Mouse (Mus musculus): ENCODE data around the gene Crybb1. TPM values are rescaled to one million over a fixed set of nuclear protein-coding genes. Genes with fewer than 3 reads are reported as not detected.
A peak's percentile ranks its signal among the peaks of the same experiment; 100 is the strongest.

Gene Crybb1
- polyA plus RNA-seq, 1 experiment from 2014 or later, result 0.32 TPM

- Histone ChIP-seq H3K27ac (ENCODE audit: low read length) (peak overlapping the region; percentile 73), H3K9ac (ENCODE audit: low read depth, low read length) (0 out of 2 replicates have a peak overlapping the region, but pooled peaks have one; percentile 20), H3K4me1 (ENCODE audit: control insufficient read depth, low read depth, low read length) (peaks cover 96% of the 10 kb centered on the region), H3K4me3 (ENCODE audit: low read depth, low read length) (no peak overlapping the region), H3K9me3 (replicated peaks; ENCODE audit: control insufficient read depth, low read length) (no peaks in the 10 kb centered on the region), H3K27me3 (ENCODE audit: control insufficient read depth, insufficient read depth, low read depth, low read length) (no peaks in the 10 kb centered on the region), H3K36me3 (ENCODE audit: control insufficient read depth, insufficient read depth) (no peaks in the 10 kb centered on the region), H3K4me2 (ENCODE audit: low read depth, low read length) (peak overlapping the region; percentile 26; the same call in 1 of the 2 replicates)
- ATAC-seq (ENCODE audit: low read depth), result peak; percentile 28
- 15% methylated on average over 10 of the region's 10 CpGs for WGBS (ENCODE audit: insufficient replicate concordance)
These were observed 28.1 kb downstream of the Crybb1 start for GRCm38 (mm10) chr5:112283543-112284202.

- Histone ChIP-seq H3K4me3 (ENCODE audit: low read depth, low read length) (no peak overlapping the region), H3K27ac (ENCODE audit: low read length) (peak overlapping the region; percentile 8; the same call in 1 of the 2 replicates), H3K9ac (ENCODE audit: low read depth, low read length) (0 out of 2 replicates have a peak overlapping the region, but pooled peaks have one; percentile 20), H3K4me1 (ENCODE audit: control insufficient read depth, low read depth, low read length) (peaks cover 91% of the 10 kb centered on the region), H3K36me3 (ENCODE audit: control insufficient read depth, insufficient read depth) (no peaks in the 10 kb centered on the region), H3K9me3 (replicated peaks; ENCODE audit: control insufficient read depth, low read length) (no peaks in the 10 kb centered on the region), H3K27me3 (ENCODE audit: control insufficient read depth, insufficient read depth, low read depth, low read length) (no peaks in the 10 kb centered on the region), H3K4me2 (ENCODE audit: low read depth, low read length) (0 out of 2 replicates have a peak overlapping the region, but pooled peaks have one; percentile 26)
- 14% methylated on average over 7 of the region's 7 CpGs for WGBS (ENCODE audit: insufficient replicate concordance)
- no peak for ATAC-seq (ENCODE audit: low read depth)
These were observed 28.6 kb downstream of the Crybb1 start for GRCm38 (mm10) chr5:112284203-112284582.

DNA sequence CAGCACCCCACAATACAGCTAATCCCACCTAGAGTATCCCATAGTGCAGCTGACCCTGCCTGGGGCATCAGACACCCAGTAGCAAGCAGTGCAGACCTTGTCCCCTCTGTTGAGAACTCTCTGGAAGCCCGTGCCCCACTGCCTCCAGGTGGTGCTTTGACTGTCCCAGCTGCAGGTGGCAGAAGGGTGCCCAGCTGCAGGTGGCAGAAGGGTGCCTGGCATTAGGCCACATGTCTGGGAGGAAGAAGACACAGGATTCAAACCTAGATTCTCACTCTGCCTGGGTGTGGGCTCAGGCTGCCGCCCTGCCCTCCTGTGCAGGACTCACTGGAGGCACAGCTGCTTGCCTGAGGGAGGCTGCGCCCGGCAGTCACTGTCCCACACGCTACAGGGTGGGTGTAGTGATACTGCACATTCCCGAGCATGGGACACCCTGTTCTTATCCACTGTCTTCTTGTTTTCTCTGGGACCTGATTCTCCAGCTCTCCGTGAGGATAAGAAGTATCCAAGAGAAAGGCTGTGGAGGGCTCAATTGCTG lies 30.0 kb downstream of the Crybb1 start:
- Histone ChIP-seq H3K9me3 (replicated peaks; ENCODE audit: control insufficient read depth, low read length) (no peaks in the 10 kb centered on the region), H3K27me3 (ENCODE audit: control insufficient read depth, insufficient read depth, low read depth, low read length) (no peaks in the 10 kb centered on the region), H3K9ac (ENCODE audit: low read depth, low read length) (no peak overlapping the region), H3K4me3 (ENCODE audit: low read depth, low read length) (no peak overlapping the region), H3K4me1 (ENCODE audit: control insufficient read depth, low read depth, low read length) (peaks cover 80% of the 10 kb centered on the region), H3K36me3 (ENCODE audit: control insufficient read depth, insufficient read depth) (no peaks in the 10 kb centered on the region), H3K27ac (ENCODE audit: low read length) (no peak overlapping the region), H3K4me2 (ENCODE audit: low read depth, low read length) (no peak overlapping the region)
- no peak for ATAC-seq (ENCODE audit: low read depth)
- WGBS (ENCODE audit: insufficient replicate concordance), result 59% methylated on average over 7 of the region's 7 CpGs

DNA sequence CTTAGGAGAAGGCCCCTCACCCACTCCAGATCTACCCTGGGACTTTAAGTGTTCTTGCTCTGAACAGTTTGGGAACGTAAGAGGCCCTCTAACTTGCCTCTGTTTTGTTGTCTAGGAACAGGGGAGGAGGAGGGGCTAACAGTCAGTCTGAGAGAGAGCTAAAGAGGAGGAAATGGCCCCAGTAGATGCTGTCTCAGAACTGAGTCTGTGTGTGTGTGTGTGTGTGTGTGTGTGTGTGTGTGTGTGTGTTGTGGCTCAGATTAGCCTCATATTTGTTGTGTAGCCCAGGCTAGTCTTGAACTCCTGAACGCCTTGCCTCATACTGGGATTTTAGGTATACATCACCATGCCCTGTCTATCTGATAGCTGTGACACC lies 31.0 kb downstream of the Crybb1 start:
- peak overlapping the region; percentile 54 for H3K27ac ChIP-seq (ENCODE audit: low read length)
- H3K27me3 ChIP-seq (ENCODE audit: control insufficient read depth, insufficient read depth, low read depth, low read length), result no peaks in the 10 kb centered on the region
- H3K9me3 ChIP-seq (replicated peaks; ENCODE audit: control insufficient read depth, low read length), result no peaks in the 10 kb centered on the region
- H3K36me3 ChIP-seq (ENCODE audit: control insufficient read depth, insufficient read depth), result no peaks in the 10 kb centered on the region
- peaks cover 73% of the 10 kb centered on the region for H3K4me1 ChIP-seq (ENCODE audit: control insufficient read depth, low read depth, low read length)
- no peak overlapping the region for H3K4me3 ChIP-seq (ENCODE audit: low read depth, low read length)
- H3K9ac ChIP-seq (ENCODE audit: low read depth, low read length), result no peak overlapping the region
- ATAC-seq (ENCODE audit: low read depth), result no peak
- peak overlapping the region; percentile 22; the same call in 1 of the 2 replicates for H3K4me2 ChIP-seq (ENCODE audit: low read depth, low read length)
- WGBS (ENCODE audit: insufficient replicate concordance), result 27% methylated on average over 2 of the region's 2 CpGs

DNA sequence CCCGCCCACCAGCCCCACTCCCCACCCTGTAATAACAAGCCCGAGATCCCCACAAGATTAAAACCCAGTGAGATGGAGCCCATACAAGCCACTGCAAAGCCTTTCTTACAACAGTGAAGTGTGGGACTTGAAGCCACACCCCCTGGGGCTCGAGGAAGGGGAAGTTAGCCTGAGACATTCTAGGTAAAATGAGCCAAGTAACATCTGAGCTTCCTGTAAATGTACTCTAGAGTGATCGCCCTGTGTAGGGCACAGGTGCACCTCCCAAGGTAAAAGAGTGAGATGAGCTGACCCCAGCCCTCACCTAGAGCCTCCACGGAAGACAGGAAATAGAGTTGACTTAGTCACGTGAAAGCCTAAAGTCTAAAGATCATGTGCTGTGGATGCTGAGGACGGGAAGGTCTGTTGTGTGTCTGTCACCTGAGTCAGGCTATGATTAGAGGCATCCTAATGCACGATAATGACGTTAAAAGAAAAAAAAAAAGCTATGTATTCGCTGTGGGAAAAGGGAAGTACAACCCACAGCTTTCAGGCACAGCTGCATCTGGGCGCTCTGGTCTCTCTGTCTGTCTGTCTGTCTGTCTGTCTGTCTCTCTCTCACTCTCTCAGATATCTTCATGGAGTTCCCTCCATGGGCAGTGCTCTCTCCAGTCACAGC lies 31.5 kb downstream of the Crybb1 start:
- Histone ChIP-seq H3K4me3 (ENCODE audit: low read depth, low read length) (no peak overlapping the region), H3K36me3 (ENCODE audit: control insufficient read depth, insufficient read depth) (no peaks in the 10 kb centered on the region), H3K4me1 (ENCODE audit: control insufficient read depth, low read depth, low read length) (peaks cover 68% of the 10 kb centered on the region), H3K27me3 (ENCODE audit: control insufficient read depth, insufficient read depth, low read depth, low read length) (no peaks in the 10 kb centered on the region), H3K4me2 (ENCODE audit: low read depth, low read length) (peak overlapping the region; percentile 22), H3K27ac (ENCODE audit: low read length) (peak overlapping the region; percentile 54), H3K9me3 (replicated peaks; ENCODE audit: control insufficient read depth, low read length) (no peaks in the 10 kb centered on the region), H3K9ac (ENCODE audit: low read depth, low read length) (no peak overlapping the region)
- no peak for ATAC-seq (ENCODE audit: low read depth)
- 18% methylated on average over 11 of the region's 11 CpGs for WGBS (ENCODE audit: insufficient replicate concordance)

- Histone ChIP-seq H3K36me3 (ENCODE audit: control insufficient read depth, insufficient read depth) (no peaks in the 10 kb centered on the region), H3K27me3 (ENCODE audit: control insufficient read depth, insufficient read depth, low read depth, low read length) (no peaks in the 10 kb centered on the region), H3K9ac (ENCODE audit: low read depth, low read length) (no peak overlapping the region), H3K4me3 (ENCODE audit: low read depth, low read length) (no peak overlapping the region), H3K27ac (ENCODE audit: low read length) (peak overlapping the region; percentile 33; the same call in 1 of the 2 replicates), H3K9me3 (replicated peaks; ENCODE audit: control insufficient read depth, low read length) (no peaks in the 10 kb centered on the region), H3K4me1 (ENCODE audit: control insufficient read depth, low read depth, low read length) (peaks cover 65% of the 10 kb centered on the region), H3K4me2 (ENCODE audit: low read depth, low read length) (no peak overlapping the region)
- WGBS (ENCODE audit: insufficient replicate concordance), result 71% methylated on average over 2 of the region's 2 CpGs
- no peak for ATAC-seq (ENCODE audit: low read depth)
These were observed 32.0 kb downstream of the Crybb1 start for GRCm38 (mm10) chr5:112287652-112288051.

- no peaks in the 10 kb centered on the region for H3K27me3 ChIP-seq (ENCODE audit: control insufficient read depth, insufficient read depth, low read depth, low read length)
- peaks cover 65% of the 10 kb centered on the region for H3K4me1 ChIP-seq (ENCODE audit: control insufficient read depth, low read depth, low read length)
- H3K9me3 ChIP-seq (replicated peaks; ENCODE audit: control insufficient read depth, low read length), result no peaks in the 10 kb centered on the region
- peak overlapping the region; percentile 4; the same call in 1 of the 2 replicates for H3K27ac ChIP-seq (ENCODE audit: low read length)
- ATAC-seq (ENCODE audit: low read depth), result no peak
- no peak overlapping the region for H3K4me2 ChIP-seq (ENCODE audit: low read depth, low read length)
- H3K4me3 ChIP-seq (ENCODE audit: low read depth, low read length), result no peak overlapping the region
- WGBS (ENCODE audit: insufficient replicate concordance), result 68% methylated on average over 8 of the region's 9 CpGs
- no peaks in the 10 kb centered on the region for H3K36me3 ChIP-seq (ENCODE audit: control insufficient read depth, insufficient read depth)
- no peak overlapping the region for H3K9ac ChIP-seq (ENCODE audit: low read depth, low read length)
These were observed 32.9 kb downstream of the Crybb1 start for GRCm38 (mm10) chr5:112288193-112289141.

- Histone ChIP-seq H3K4me3 (ENCODE audit: low read depth, low read length) (no peak overlapping the region), H3K27me3 (ENCODE audit: control insufficient read depth, insufficient read depth, low read depth, low read length) (no peaks in the 10 kb centered on the region), H3K27ac (ENCODE audit: low read length) (no peak overlapping the region), H3K4me2 (ENCODE audit: low read depth, low read length) (no peak overlapping the region), H3K36me3 (ENCODE audit: control insufficient read depth, insufficient read depth) (no peaks in the 10 kb centered on the region), H3K4me1 (ENCODE audit: control insufficient read depth, low read depth, low read length) (peaks cover 63% of the 10 kb centered on the region), H3K9me3 (replicated peaks; ENCODE audit: control insufficient read depth, low read length) (no peaks in the 10 kb centered on the region), H3K9ac (ENCODE audit: low read depth, low read length) (no peak overlapping the region)
- ATAC-seq (ENCODE audit: low read depth), result no peak
- 55% methylated on average over 8 of the region's 8 CpGs for WGBS (ENCODE audit: insufficient replicate concordance)
These were observed 33.6 kb downstream of the Crybb1 start for GRCm38 (mm10) chr5:112289236-112289635.
